Comparison of ENCODE assay signal across 8 mouse cellular contexts in the genomic region with DNA sequence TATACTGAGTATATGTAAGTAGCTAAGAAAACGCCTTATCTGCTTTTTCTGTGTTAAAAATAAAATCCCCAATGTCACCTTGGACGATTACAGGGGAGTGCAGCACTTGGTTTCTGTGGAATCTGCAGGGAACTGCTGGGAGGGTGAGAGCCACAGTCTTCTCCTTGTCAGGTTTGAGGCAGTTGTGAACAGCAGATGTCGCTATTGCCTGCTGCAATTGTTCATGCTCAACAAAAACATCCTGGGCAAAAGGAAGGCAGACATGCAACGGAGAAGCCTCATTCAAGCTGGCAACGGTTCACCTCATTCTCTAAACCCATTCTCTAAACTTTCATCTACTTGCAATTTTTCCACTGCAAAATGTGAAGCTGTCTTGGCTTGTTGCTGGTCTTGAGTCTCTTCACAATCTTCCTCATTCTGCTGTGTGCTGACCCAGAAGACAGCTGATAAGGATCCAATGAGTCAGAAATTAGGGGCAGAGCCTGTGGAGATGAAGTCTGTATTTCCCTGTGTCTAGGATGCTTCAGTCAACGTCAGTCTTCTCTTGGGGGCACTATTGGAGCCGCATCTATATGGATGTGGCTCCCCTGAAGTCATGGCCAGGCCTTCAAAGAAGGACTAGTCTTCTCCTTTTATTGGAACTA.
A peak's percentile ranks its signal among the peaks of the same experiment; 100 is the strongest.
DNase-seq lines count a peak whose midpoint lies in the region; ATAC-seq and TF ChIP-seq lines count a peak whose summit lies in the region.

No protein-coding gene starts in this region.

- no peak overlapping the region for H3K4me3 ChIP-seq in intestine, embryonic 15.5 days (replicated peaks)
- H3K4me3 ChIP-seq in midbrain, embryonic 12.5 days: no peak overlapping the region
- H3K4me3 ChIP-seq in small intestine, adult 2 months (ENCODE audit: low read depth, low read length): no peak overlapping the region

- DNase-seq in gastrocnemius, adult 18-20 months (ENCODE audit: low spot score): peak; percentile 34
- DNase-seq in gastrocnemius, postnatal 25 days: no peak
- peak; percentile 56 to 66 for DNase-seq in cerebellum, postnatal 36 days
- peak; percentile 43 for DNase-seq in gastrocnemius, postnatal 14 days
- DNase-seq in left cerebral cortex, adult 8-10 months (ENCODE audit: low spot score in 2 of 2): peak; percentile 55 to 77

- intact Hi-C loops in gastrocnemius, postnatal 14 days (cut with DNase I; ENCODE audit: low total_unique reads): loop anchor here (2.0 kb wide), 1 partner anchor 363 kb away; no protein-coding TSS in a partner anchor

- H3K9ac ChIP-seq in intestine, embryonic 15.5 days: no peak overlapping the region
- no peak overlapping the region for H3K9ac ChIP-seq in midbrain, embryonic 12.5 days (replicated peaks)

- WGBS in intestine, embryonic 15.5 days: 13% methylated on average over 7 of the region's 7 CpGs
- 11% methylated on average over 7 of the region's 7 CpGs for WGBS in midbrain, embryonic 12.5 days
- WGBS in small intestine, adult 2 months: 14% methylated on average over 7 of the region's 7 CpGs

- H3K4me2 ChIP-seq in intestine, embryonic 15.5 days (replicated peaks): no peak overlapping the region
- H3K4me2 ChIP-seq in midbrain, embryonic 12.5 days (replicated peaks): no peak overlapping the region; the same call in 1 of the 2 replicates

- H3K27me3 ChIP-seq in intestine, embryonic 15.5 days (replicated peaks): no peaks in the 10 kb centered on the region
- no peaks in the 10 kb centered on the region for H3K27me3 ChIP-seq in midbrain, embryonic 12.5 days
- H3K27me3 ChIP-seq in small intestine, adult 2 months (ENCODE audit: control insufficient read depth, insufficient read depth, low read length): no peaks in the 10 kb centered on the region

- H3K4me1 ChIP-seq in intestine, embryonic 15.5 days (replicated peaks): no peaks in the 10 kb centered on the region
- no peaks in the 10 kb centered on the region for H3K4me1 ChIP-seq in midbrain, embryonic 12.5 days
- H3K4me1 ChIP-seq in small intestine, adult 2 months (ENCODE audit: control insufficient read depth, insufficient read depth, insufficient read length, low read length): peaks cover 8% of the 10 kb centered on the region

- no peaks in the 10 kb centered on the region for H3K9me3 ChIP-seq in intestine, embryonic 15.5 days
- no peaks in the 10 kb centered on the region for H3K9me3 ChIP-seq in midbrain, embryonic 12.5 days

- peak; percentile 63; the same call in 1 of the 2 replicates for ATAC-seq in intestine, embryonic 15.5 days
- ATAC-seq in midbrain, embryonic 12.5 days (ENCODE audit: low FRiP score, low read depth): 0 out of 2 replicates have a peak, but pooled peaks have one; percentile 30

- peak; percentile 80; the same call in 1 of the 2 replicates for TF ChIP-seq CTCF in small intestine, adult 2 months (IDR thresholded peaks at IDR 0.05; ENCODE audit: extremely low read depth, insufficient read length, insufficient replicate concordance, low read depth, low read length)

- H3K36me3 ChIP-seq in intestine, embryonic 15.5 days: no peaks in the 10 kb centered on the region
- H3K36me3 ChIP-seq in midbrain, embryonic 12.5 days: no peaks in the 10 kb centered on the region
- H3K36me3 ChIP-seq in small intestine, adult 2 months (ENCODE audit: control insufficient read depth, insufficient read depth, low read length): no peaks in the 10 kb centered on the region

- TF ChIP-seq POLR2A in small intestine, adult 2 months (IDR thresholded peaks at IDR 0.05; ENCODE audit: low read depth, low read length): no peak

- H3K27ac ChIP-seq in intestine, embryonic 15.5 days: no peak overlapping the region
- H3K27ac ChIP-seq in midbrain, embryonic 12.5 days (replicated peaks): no peak overlapping the region
- H3K27ac ChIP-seq in small intestine, adult 2 months (ENCODE audit: insufficient read depth, low read depth, low read length): no peak overlapping the region
